Comparison of ENCODE assay signal across 8 mouse cellular contexts in the genomic region with DNA sequence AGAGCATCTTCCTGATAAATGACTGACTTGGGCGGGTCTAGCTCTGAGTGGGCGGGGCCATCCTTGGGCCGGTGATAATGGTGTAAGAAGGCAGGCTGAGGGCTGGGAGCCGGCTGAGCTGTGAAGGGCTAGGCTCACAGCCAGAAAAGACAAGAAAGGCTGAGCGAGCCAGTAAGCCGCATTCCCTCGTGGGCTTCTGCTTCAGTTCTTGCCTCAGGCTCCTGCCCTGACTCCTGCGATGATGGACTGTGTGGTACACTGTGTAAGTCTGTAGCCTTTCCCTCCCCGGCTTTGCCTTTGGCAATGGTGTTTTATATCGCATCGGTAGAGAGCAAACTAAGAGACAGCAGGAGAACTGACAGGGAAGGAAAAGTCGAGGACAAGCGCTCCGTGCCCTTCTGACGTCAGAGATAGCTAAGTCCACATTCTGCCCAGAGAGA.
A peak's percentile ranks its signal among the peaks of the same experiment; 100 is the strongest.
DNase-seq lines count a peak whose midpoint lies in the region; ATAC-seq and TF ChIP-seq lines count a peak whose summit lies in the region.

No protein-coding gene starts in this region.

- no peak for TF ChIP-seq POLR2A in cerebellum, adult 2 months (IDR thresholded peaks at IDR 0.05; ENCODE audit: borderline replicate concordance, insufficient read depth, low read length)

- TF ChIP-seq CTCF in cerebellum, adult 2 months (IDR thresholded peaks at IDR 0.05; ENCODE audit: borderline replicate concordance, insufficient read depth, low read depth, low read length): no peak

- H3K27me3 ChIP-seq in cerebellum, adult 2 months (ENCODE audit: control insufficient read depth, insufficient read depth, low read length): no peaks in the 10 kb centered on the region
- no peaks in the 10 kb centered on the region for H3K27me3 ChIP-seq in forebrain, embryonic 15.5 days
- H3K27me3 ChIP-seq in hindbrain, embryonic 10.5 days (ENCODE audit: insufficient read depth, poor library complexity, severe bottlenecking): peaks cover 24% of the 10 kb centered on the region
- peaks cover 34% of the 10 kb centered on the region for H3K27me3 ChIP-seq in limb, embryonic 10.5 days (ENCODE audit: low read depth, poor library complexity, severe bottlenecking)
- H3K27me3 ChIP-seq in stomach, embryonic 14.5 days (ENCODE audit: control insufficient read depth, insufficient read depth, low read length): no peaks in the 10 kb centered on the region

- DNase-seq in gastrocnemius, adult 18-20 months (ENCODE audit: low spot score): peak; percentile 23
- DNase-seq in gastrocnemius, postnatal 36 days: no peak
- DNase-seq in cerebellum, adult 2 months: peak; percentile 49 to 60
- DNase-seq in hindbrain, embryonic 10.5 days (ENCODE audit: low spot score): peak; percentile 64
- DNase-seq in limb, embryonic 10.5 days (ENCODE audit: low spot score): peak; percentile 49

- intact Hi-C loops in gastrocnemius, postnatal 36 days (cut with DNase I): no loop called here

- peaks cover 18% of the 10 kb centered on the region for H3K4me1 ChIP-seq in cerebellum, adult 2 months (ENCODE audit: control insufficient read depth, insufficient read depth, low read length)
- peaks cover 7% of the 10 kb centered on the region for H3K4me1 ChIP-seq in forebrain, embryonic 15.5 days
- peaks cover 48% of the 10 kb centered on the region for H3K4me1 ChIP-seq in hindbrain, embryonic 10.5 days (replicated peaks)
- H3K4me1 ChIP-seq in limb, embryonic 10.5 days: peaks cover 38% of the 10 kb centered on the region
- H3K4me1 ChIP-seq in stomach, embryonic 14.5 days (ENCODE audit: control insufficient read depth, insufficient read depth, low read length): peaks cover 13% of the 10 kb centered on the region

- 3% methylated on average over 15 of the region's 15 CpGs for WGBS in cerebellum, adult 2 months
- 5% methylated on average over 15 of the region's 15 CpGs for WGBS in forebrain, embryonic 15.5 days
- 11% methylated on average over 15 of the region's 15 CpGs for whole genome bisulfite sequencing in hindbrain, embryonic 10.5 days
- WGBS in limb, embryonic 10.5 days: 10% methylated on average over 15 of the region's 15 CpGs
- WGBS in stomach, embryonic 14.5 days: 11% methylated on average over 15 of the region's 15 CpGs

- H3K9ac ChIP-seq in forebrain, embryonic 15.5 days (replicated peaks): no peak overlapping the region; the same call in 1 of the 2 replicates
- H3K9ac ChIP-seq in stomach, embryonic 14.5 days (replicated peaks; ENCODE audit: low read depth, low read length): no peak overlapping the region

- ATAC-seq in forebrain, embryonic 15.5 days (replicated peaks): peak; percentile 41; the same call in 1 of the 2 replicates
- peak; percentile 91 for ATAC-seq in megakaryocyte-erythroid progenitor cell, adult 5-6 weeks (replicated peaks; ENCODE audit: low FRiP score, low TSS enrichment, poor library complexity, severe bottlenecking)
- peak; percentile 51; the same call in 1 of the 2 replicates for ATAC-seq in stomach, embryonic 14.5 days (ENCODE audit: insufficient number of reproducible peaks, insufficient read depth, low FRiP score, low read depth)

- H3K4me3 ChIP-seq in cerebellum, adult 2 months (replicated peaks; ENCODE audit: insufficient read depth, low read depth, low read length): peak overlapping the region; percentile 11
- H3K4me3 ChIP-seq in forebrain, embryonic 15.5 days: 0 out of 2 replicates have a peak overlapping the region, but pooled peaks have one; percentile 5
- H3K4me3 ChIP-seq in hindbrain, embryonic 10.5 days: peak overlapping the region; percentile 38
- H3K4me3 ChIP-seq in limb, embryonic 10.5 days: peak overlapping the region; percentile 27
- H3K4me3 ChIP-seq in stomach, embryonic 14.5 days (ENCODE audit: low read depth, low read length): no peak overlapping the region

- no peaks in the 10 kb centered on the region for H3K9me3 ChIP-seq in forebrain, embryonic 15.5 days
- H3K9me3 ChIP-seq in hindbrain, embryonic 10.5 days: no peaks in the 10 kb centered on the region
- H3K9me3 ChIP-seq in limb, embryonic 10.5 days (replicated peaks): no peaks in the 10 kb centered on the region
- H3K9me3 ChIP-seq in stomach, embryonic 14.5 days (ENCODE audit: control insufficient read depth, low read depth, low read length): no peaks in the 10 kb centered on the region

- H3K4me2 ChIP-seq in forebrain, embryonic 15.5 days (replicated peaks): peak overlapping the region; percentile 21
- peak overlapping the region; percentile 43 for H3K4me2 ChIP-seq in stomach, embryonic 14.5 days (replicated peaks; ENCODE audit: low read depth, low read length)

- H3K36me3 ChIP-seq in forebrain, embryonic 15.5 days: no peaks in the 10 kb centered on the region
- H3K36me3 ChIP-seq in hindbrain, embryonic 10.5 days: peaks cover 6% of the 10 kb centered on the region
- peaks cover 2% of the 10 kb centered on the region; the same call in 1 of the 2 replicates for H3K36me3 ChIP-seq in limb, embryonic 10.5 days
- no peaks in the 10 kb centered on the region for H3K36me3 ChIP-seq in stomach, embryonic 14.5 days (ENCODE audit: control insufficient read depth, insufficient read depth, low read length)

- no peak overlapping the region for H3K27ac ChIP-seq in cerebellum, adult 2 months (ENCODE audit: insufficient read depth, low read length)
- no peak overlapping the region for H3K27ac ChIP-seq in forebrain, embryonic 15.5 days (replicated peaks)
- peak overlapping the region; percentile 62; the same call in 1 of the 2 replicates for H3K27ac ChIP-seq in hindbrain, embryonic 10.5 days
- no peak overlapping the region for H3K27ac ChIP-seq in limb, embryonic 10.5 days
- no peak overlapping the region for H3K27ac ChIP-seq in stomach, embryonic 14.5 days (ENCODE audit: low read length)

Comparison
In these comparisons a context has a peak if more than half of its experiments do, and no peak if none do; other contexts are left out.
1. DNase-seq: peak in gastrocnemius, adult 18-20 months (single experiment), cerebellum, adult 2 months (2 of 2), hindbrain, embryonic 10.5 days (single experiment) and limb, embryonic 10.5 days (single experiment); none in gastrocnemius, postnatal 36 days (0 of 2).
2. ATAC-seq: peak in every context shown above with its lines; median percentile 91 in megakaryocyte-erythroid progenitor cell, adult 5-6 weeks; 51 in stomach, embryonic 14.5 days; 41 in forebrain, embryonic 15.5 days.